Mouse (Mus musculus) testis, postnatal 14 days (tissue): ENCODE data around the gene Hcrt.

ENCODE experiments used
- DNase-seq: peaks from one replicate; pipeline ENCODE4 v3.0.0; 2021; ENCODE audit warnings: low spot score

Gene Hcrt

GRCm38 (mm10) chr11:100762831-100763230 is at the start of gene Hcrt:
TSS of gene Hcrt (minus strand) at chr11:100762931.
- DNase-seq, result no peak

DNA sequence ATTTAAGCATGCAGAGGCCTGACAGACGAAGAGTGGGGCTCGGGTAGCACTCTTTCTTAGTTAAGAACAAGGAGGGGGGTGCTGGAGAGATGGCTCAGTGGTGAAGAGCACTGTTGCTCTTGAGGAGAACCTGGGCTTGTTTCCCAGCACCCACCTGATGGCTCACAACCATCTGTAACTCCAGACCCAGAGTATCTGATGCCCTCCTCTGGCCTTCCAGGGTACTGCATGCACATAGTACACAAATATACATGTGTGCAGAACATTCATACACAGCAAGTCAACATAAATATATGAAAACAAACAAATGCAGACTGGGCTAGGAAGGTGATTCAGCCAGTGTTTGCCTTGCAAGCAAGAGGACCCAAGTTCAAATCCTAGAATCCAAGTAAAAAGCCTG is 48.4 kb upstream of the Hcrt start:
- no peak for DNase-seq

GRCm38 (mm10) chr11:100810516-100810915 is 47.8 kb upstream of the Hcrt start:
- DNase-seq, result no peak

DNA sequence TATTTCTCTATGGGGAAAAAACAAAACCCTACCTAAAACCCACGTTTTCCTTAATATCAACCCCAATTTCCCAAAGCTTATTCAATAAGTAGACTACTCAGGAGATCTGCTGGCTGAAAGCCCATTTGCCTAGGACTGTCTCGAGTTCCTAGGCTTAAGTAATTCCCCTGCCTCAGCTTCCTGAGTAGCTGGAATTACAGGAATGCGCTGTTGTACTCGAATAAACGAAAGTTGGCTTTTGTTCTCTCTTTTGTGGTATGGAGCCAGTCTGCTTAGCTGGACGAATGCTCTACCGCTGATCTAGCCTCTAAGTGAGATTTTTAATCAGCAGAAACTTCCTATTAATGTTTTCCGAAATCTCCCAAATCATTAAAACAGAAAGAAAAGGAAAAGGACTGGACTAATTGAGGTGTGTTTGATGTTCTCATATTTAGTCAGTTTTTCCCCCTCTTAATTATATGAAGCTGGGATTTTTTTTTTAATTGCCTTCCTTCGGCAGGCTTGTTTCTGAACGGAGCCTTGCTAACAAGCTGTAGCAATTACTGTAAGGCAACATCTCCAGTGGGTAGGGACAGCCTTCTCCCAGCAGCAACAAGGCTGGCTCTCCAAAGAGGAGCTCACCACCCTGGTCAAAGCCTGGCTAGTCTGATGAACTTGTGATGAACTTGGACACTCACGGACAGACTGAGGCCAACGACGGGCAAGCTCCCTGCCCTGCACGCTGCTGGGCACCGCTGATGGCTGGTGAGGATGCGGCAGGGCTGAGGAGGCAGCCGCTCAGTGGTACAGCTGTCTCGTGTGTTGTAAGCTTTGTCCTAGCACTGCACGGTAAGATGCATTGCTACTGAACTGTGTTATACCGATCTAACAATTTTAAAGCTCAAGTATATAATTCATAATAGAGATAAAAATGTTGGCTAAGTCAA is 43.9 kb upstream of the Hcrt start:
- no peak for DNase-seq

GRCm38 (mm10) chr11:100805535-100805934 is 42.8 kb upstream of the Hcrt start:
- DNase-seq, result no peak

GRCm38 (mm10) chr11:100804409-100804808 is 41.7 kb upstream of the Hcrt start:
- no peak for DNase-seq

- no peak for DNase-seq
Observed at GRCm38 (mm10) chr11:100799426-100799825, 36.7 kb upstream of the Hcrt start.

- no peak for DNase-seq
Observed at GRCm38 (mm10) chr11:100796585-100796984, 33.9 kb upstream of the Hcrt start.

GRCm38 (mm10) chr11:100795386-100795785 is 32.7 kb upstream of the Hcrt start:
- DNase-seq, result no peak

- DNase-seq, result peak; percentile 76
Observed at GRCm38 (mm10) chr11:100791457-100792049, 28.8 kb upstream of the Hcrt start.

DNA sequence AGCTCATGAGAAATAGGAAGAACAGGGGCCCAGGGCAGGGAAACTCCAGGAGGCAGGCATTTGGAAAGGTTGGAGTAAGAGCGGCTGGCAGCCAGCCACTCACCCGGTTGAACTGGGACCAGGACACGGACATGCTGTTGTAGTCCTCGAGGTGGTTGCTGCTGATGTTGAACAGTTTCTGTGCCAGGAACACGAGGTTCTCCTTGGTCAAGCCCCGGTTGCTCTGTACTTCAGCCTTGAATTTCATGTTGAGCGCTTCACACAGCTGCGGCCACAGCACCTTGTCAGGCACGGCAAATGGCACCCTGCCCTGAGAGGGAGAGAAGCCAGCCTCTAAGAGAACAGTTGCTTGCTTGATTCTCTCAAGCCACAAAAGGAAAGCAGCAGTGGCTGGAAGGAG is 27.9 kb upstream of the Hcrt start:
- DNase-seq, result peak; percentile 84

GRCm38 (mm10) chr11:100789702-100790101 is 27.0 kb upstream of the Hcrt start:
- DNase-seq, result no peak

DNA sequence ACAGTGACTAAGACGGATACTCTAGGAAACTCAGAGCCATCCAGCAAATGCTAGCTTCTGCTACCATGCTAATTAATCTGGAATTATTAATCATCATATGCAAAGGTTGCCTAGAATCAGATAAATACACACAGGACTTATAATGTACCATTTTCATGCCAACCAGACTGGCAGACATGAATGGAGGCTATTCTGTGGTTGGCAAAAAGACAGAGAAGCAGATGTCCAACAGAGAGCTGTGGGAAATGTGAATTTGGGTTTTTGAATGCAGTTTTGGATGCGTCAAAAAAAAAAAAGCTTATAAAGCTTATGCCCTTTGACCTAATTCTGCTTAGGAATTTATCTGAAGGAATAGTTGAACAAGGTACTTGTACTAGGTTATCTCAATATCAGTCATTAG is 23.0 kb upstream of the Hcrt start:
- DNase-seq, result no peak

- no peak for DNase-seq
Observed at GRCm38 (mm10) chr11:100784286-100784685, 21.6 kb upstream of the Hcrt start.

- no peak for DNase-seq
Observed at GRCm38 (mm10) chr11:100782568-100782967, 19.8 kb upstream of the Hcrt start.

- no peak for DNase-seq
Observed at GRCm38 (mm10) chr11:100781763-100782475, 19.2 kb upstream of the Hcrt start.

GRCm38 (mm10) chr11:100780247-100780646 is 17.5 kb upstream of the Hcrt start:
- DNase-seq, result no peak

GRCm38 (mm10) chr11:100778069-100778468 is 15.3 kb upstream of the Hcrt start:
- DNase-seq, result no peak

- no peak for DNase-seq
Observed at GRCm38 (mm10) chr11:100775921-100776320, 13.2 kb upstream of the Hcrt start.

- DNase-seq, result no peak
Observed at GRCm38 (mm10) chr11:100774261-100774660, 11.5 kb upstream of the Hcrt start.

GRCm38 (mm10) chr11:100770646-100771408 is 8.1 kb upstream of the Hcrt start, which contains the start of gene Ghdc:
TSS of gene Ghdc (minus strand) at chr11:100770957.
- DNase-seq, result peak; percentile 66

- no peak for DNase-seq
Observed at GRCm38 (mm10) chr11:100769980-100770379, 7.2 kb upstream of the Hcrt start.
